Mouse (Mus musculus) mature B cell (primary cell): ENCODE data around the gene Lrrc49.

Experiments
- in situ Hi-C: fragments of 300-500 bp; cut with MboI; formaldehyde crosslinking; loops from 2 replicates; pipeline ENCODE4 v1.14.3; 2019

The Lrrc49 gene

DNA sequence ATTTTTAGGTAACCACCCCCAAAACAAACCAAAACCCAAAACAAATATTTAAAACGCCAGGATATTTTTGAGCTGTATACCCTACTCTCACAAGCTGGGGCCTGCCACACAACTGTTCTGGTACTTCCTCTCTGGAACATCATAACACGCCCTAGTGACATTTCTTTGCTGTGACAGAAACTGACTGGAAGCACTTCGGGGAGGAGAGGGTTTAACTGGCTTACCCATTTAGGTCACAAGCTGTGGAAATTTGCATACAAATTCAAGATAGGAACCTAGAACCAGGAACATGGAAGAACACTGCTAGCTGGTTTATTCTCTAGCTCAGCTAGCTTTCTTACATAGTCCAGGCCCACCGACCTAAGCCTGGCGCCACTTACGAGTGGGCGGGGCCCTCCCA lies 92.6 kb downstream of the Lrrc49 start:
- in situ Hi-C loops: no loop called here

DNA sequence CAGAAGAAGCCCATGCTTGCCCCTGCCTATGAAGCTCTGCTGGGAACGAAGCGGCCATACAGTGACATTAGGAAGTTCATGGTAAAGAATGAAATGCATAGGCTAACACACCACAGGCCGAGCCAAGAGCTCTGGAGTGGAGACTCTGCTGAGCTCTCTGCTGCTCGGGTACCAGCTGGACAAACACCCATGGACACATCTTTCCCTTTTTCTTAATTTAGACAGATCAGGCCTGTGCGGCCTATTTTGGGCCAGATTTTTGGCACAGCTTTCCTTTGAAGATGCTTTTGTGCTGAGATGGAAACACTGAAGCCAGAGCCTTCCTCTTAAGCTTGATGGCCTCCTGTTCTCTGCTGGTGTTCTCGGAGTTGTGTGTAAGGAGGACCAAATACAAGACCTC lies 95.0 kb downstream of the Lrrc49 start:
- in situ Hi-C loops: no loop called here

DNA sequence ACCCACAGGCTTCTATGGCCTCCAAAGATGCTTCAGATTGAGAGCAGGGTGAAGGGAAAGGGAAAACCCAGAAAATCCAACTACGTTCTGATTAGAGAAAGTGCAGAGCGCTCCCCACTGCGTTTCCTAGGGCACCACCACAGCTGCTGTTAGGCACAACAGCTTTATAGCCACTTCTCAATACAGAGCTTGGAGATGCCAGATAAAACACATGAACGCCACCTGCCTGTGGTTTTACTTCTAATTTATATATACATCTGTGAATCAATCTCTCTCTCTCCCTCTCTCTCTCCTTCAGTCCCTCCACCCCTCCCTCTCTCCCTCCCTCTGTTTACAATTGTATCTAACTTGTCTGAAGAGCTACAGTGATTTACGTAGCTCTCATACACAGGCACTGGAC lies 95.6 kb downstream of the Lrrc49 start:
- in situ Hi-C loops: no loop called here

DNA sequence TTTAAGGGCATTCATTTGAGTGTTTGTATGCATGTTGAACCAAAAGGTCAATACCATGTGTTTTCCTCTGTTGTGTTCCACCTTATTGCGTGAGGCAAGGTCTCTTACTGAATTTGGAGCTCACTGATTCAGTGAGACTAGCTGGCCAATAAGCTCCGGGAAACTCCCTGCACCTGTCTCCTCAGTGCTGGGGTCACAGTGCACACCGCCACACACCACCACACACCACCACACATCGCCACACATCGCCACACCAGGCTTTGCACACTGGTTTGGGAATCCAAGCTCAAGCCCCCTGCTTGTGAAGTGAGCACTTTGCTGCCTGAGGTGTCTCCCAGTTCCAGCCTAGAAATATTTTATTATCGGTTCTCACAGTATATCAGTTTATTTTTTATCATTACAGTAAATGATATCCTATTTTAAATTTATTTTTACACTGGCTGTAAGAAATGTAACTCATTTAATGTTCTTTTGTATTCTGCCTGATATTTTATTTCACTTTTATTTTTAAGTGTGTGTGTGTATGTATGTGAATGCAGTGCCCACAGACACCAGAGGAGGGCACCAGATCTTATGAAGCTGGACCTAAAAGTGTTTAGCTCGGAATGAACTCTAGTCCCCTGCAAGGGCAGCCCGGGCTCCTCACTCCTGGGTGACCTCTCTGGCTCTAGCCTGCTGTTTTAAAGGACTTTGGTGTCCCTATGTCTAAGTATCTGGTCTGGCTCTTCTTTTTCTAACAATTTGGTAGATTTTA lies 96.9 kb downstream of the Lrrc49 start:
- in situ Hi-C loops: no loop called here

DNA sequence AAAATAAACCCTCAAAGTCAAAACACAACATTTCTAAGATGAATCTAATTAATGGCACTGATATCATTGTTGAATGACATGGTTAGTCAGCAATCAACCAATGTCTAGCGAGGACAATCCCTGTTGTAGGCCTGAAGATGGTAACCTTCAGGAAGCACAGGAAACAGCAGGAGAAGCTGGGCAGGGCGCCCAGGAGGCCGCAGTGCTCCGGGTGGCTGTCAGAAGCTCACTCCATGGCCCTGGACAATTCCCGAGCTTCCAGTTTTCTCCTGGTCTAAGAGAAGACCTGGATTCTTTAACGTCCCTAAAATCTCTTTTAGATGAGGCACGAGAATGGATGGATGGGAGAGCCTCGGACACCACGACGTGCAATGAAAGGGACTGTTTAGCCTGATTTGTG lies 99.0 kb downstream of the Lrrc49 start:
- in situ Hi-C loops: no loop called here

DNA sequence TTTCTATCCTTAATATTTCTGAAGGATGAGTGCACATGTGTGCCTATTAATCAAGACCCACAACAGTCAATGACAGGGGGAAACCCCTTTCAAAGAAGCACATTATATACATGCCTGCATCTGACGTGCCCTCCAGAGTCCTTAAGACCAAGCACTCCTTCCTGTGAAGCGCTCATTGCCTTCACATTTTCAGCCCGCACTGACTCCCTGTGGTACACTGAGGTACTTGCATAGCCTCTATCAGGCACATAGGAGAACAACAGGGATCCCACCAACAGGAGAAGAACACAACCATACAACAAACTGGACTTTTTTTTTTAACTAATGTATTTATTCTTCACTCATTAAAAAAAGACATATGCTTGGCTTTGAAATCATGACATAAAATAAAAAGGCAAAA lies 101.0 kb downstream of the Lrrc49 start:
- in situ Hi-C loops: no loop called here

DNA sequence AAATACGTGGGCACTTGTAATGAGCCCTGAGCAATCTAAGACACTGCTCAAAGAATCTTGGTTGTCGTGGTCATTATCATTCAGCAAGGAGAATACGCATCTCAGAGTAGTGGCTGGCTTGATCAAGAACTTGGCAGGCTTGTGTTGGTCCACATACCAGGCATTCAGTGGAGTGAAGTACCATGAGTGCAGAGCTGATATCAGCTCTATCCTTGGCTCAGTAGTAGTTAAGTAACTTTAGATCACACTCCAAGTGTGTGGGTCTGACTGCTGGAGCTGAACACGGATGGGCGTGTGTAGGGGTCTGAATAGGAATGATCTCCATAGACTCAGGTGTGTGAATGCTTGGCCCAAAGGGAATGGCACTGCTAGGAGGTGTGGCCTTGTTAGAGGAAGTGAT lies 102.8 kb downstream of the Lrrc49 start:
- in situ Hi-C loops: no loop called here

DNA sequence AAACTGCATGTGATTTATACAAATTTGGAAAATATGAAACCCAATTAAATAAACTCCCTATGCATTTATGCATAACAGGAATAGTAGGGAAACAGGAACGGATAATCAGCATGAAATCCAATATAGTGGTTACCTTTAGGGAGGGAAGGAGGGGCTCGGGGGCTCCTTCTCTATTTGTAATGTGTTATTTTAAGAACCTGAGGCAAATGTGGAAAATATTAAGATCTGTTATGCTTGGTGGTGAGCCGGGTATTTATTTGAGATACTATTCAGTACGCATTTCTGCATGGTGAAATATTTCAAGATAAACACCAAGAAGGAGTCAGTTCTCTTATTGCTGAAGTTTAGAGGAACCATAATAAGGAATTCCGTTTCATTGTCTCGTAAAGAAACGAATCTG lies 105.4 kb downstream of the Lrrc49 start:
- in situ Hi-C loops: no loop called here

DNA sequence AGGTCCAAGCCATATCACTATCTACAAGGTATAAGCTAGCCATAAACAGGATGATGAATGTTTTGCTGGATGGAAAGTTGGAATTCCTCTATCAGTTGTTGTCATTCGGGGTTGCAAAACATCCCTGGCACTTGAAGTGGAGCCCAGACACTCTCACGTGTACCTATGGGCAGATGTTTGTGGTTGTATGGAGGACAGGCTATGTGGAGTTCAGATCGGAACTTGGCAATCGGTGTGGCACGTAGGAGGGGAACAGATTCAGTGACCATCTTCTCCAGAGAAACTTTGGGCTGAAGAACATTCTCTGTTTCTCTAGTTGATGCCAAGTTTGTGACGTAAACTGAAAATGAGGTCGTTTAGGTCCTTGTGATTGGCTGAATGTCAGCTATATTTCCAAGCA lies 114.9 kb downstream of the Lrrc49 start:
- in situ Hi-C loops: no loop called here

DNA sequence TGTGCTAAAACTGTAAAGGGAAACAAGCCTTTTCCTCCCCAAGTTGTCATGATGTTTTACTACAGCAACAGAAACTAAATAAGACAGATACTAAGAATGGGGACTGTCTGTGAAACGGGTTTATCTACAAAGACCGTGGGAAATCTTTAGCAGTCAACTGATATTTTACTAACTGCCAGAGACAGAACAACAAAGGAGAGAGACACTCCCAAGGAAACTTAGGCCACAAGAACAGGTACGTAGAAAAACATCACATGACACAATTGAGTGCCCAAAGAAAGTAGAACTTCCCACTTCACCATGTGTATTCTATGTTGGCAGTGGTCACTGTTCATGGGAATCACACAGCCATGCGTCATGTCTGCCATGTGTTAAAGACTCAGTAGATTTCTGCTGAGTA lies 116.2 kb downstream of the Lrrc49 start:
- in situ Hi-C loops: no loop called here

DNA sequence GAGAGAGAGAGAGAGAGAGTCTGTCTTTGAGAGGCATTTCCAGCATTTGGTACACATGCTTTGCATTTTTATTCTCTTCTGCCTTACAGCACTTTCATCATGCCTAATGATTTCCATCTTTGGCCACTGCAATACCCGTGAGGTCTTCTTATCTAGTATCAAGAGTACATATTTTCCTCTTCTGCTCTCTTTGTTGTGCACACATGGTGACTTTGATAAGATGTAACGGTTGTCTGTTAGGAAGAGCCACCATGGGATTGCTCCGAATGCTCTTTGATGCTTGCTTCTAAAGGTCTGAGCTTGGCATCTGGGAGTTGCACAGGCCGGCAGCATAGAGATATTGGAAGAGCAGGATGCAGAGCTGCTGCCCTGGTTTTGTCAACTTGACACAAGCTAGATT lies 116.9 kb downstream of the Lrrc49 start:
- in situ Hi-C loops: no loop called here

DNA sequence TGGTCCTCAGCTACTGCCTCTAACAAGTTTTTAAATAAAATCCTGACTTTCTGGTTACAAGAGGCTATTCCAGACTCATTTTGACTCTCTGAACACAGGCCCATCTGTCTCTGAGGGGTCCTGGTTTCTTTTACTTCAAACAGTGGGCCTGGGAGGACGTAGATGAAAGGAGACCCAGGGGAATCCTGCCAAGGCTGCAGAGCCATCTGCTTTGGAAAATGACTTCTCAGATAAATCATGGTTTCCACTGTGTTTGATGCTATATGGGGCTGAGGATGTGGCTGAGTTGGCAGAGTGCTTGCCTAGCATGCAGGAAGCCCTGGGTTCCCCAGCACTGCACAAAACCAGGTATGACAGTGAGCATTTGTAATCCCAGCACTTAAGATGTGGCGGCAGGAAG lies 118.6 kb downstream of the Lrrc49 start:
- in situ Hi-C loops: no loop called here

DNA sequence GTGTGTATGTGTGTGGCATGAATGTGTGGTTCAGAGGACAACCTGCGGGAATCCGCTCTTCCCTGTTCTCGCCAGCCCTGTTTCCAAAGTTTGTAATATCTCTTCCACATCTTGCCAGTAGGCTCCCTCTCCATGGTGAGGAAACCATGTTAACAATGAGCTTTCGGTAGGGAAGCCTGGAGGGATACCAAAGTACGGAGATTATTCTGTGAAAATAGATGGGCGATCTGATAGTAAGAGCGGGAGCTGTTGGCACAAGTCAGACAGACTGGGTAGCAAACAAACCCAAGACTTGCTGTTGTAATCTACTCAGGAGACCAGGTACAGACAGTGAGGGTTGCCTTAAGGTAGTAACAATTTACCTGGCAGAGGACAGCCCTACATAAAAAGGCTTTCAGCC lies 124.1 kb downstream of the Lrrc49 start:
- in situ Hi-C loops: no loop called here

DNA sequence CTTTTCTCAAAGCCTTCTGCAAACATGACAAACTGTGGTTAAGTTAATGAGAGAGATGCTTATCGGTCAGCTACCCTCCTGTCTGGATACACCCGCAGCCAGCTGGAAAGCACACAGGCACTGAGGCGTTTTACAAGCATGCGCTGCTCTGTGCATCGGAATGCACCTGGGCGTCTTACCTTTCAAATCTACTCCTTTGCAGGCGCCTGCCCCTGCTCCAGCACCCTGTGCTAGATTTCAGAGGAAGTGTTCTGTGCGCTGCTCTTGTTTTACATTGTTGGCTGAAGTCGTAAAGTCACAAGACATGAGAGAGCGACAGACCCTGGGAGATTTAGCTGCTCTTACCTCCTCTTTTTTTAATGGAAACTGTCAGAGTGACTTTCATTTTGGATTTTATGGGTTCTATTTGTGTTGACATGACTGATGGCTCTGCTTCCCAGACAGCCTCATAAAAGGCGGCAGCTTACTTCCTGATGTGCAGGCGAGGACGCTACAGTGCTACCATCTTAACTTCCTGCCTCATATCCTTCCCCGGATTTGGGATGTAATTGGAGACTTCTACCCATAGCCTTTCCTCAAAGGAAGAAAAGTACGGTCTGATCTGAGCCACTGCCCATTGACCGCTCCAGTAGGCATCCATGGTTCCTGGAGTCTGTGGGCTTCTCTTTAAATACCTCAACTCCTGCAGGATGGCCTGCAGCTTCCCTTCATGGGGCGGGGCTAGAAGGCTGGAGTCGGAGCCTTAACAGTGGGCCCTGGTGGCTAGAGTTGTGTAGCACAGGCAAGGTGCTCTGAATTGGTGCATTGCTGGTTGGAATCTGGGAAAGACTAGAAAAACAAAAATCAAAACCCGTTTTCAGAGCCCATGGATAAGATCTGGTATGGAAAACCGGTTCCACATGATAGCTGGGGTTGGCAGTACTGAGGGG lies 125.3 kb downstream of the Lrrc49 start:
- in situ Hi-C loops: no loop called here

DNA sequence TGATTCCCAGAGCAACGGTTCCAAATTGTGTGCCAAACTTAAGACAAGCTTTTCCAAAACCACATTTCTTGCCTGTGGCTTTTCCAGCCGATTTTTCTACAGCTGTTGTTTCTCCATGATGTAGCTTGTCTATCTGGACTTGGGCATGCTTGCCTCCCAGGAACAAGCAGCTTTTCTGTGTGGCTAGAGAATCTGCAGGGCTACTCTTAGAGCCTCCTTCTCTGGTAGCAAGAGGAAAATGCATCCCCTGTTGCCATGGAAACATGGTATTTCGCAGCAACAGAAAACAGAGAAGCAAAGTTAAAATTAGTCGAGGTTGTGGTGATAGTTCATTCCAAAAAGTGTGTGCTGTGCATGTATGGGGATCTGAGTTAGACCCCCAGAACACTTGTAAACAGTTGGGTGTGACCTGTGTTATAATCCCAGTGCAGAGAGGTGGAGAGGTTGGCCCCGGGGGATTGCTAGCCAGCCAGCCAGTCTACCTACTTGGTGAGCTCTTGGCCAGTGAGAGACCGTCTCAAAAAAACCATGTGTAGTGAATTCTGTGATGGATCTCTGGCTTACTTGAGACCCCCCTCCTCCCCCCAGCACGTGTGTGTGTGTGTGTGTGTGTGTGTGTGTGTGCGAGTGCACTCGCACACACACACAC lies 126.2 kb downstream of the Lrrc49 start:
- in situ Hi-C loops: no loop called here

DNA sequence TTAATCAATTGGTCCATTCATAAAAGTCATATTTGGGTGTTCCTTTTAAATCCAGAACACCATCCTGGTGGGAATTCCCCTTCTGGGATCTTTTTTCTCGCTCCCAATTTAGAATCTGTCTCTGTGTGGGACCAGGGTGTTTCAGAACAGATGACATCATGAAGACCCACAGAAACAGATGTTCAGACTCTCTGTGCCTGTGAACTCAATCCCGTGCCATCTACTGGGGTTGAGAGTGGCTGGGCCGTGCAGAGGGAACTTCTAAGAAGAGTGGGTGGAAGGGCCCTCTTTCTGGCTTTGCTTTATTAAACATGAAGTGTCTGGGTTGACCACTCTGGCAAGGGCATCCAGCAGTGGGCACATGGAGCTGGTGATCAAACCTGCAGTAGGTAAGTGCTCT lies 129.5 kb downstream of the Lrrc49 start:
- in situ Hi-C loops: no loop called here

DNA sequence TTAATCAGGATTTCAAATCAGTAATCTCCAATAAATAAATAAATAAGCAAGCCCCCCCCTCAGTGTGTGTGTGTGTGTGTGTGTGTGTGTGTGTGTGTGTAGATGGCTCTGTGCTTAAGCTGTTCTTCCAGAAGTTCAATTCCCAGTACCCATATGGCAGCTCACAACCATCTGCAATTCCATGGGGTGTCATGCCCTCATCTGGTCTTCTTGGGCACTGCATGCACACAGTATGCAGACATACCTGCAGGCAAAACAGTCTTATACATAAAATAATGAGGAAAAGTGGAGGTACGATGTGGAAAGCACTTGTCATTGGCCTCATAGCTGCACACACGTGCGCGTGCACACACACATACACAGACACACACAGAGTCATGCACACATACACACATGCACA lies 136.7 kb downstream of the Lrrc49 start:
- in situ Hi-C loops: no loop called here

DNA sequence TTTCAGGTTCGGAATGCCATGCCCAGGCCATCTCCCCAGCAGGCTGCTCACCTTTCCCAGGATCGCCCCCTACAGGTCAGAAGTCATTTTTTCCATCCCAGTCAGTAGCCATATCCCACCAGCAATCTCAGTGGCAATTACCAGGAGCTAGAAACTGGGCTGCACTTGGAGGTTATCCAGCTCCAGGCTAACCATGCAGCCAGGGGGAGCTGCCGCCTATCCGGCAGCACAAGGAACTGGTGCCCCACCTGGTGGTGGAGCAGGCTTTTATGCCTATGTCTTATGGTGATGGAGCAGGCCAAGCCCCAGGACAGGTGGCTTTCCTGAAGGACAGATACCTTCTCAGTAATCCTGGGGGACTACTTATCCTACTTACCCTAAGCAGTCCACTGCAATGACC lies 139.8 kb downstream of the Lrrc49 start:
- in situ Hi-C loops: no loop called here

DNA sequence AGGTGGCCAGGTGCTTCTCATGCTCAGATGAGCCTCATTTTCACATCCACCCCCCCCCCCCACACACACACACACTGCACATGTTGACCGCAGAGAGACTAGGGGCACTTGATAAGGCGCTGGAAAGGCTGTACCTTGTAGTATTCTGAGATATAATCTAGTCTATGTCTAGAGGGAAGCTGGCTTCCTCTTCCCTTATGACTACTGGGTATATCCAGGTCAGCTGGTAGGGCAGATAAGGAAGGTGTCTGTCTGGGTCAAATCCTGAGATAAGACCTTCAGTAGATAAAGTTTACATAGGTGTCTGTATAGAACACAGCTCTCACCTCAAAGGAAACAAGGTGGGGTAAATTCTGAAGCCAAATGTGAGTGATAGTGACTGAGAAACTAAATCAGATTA lies 141.8 kb downstream of the Lrrc49 start:
- in situ Hi-C loops: no loop called here

DNA sequence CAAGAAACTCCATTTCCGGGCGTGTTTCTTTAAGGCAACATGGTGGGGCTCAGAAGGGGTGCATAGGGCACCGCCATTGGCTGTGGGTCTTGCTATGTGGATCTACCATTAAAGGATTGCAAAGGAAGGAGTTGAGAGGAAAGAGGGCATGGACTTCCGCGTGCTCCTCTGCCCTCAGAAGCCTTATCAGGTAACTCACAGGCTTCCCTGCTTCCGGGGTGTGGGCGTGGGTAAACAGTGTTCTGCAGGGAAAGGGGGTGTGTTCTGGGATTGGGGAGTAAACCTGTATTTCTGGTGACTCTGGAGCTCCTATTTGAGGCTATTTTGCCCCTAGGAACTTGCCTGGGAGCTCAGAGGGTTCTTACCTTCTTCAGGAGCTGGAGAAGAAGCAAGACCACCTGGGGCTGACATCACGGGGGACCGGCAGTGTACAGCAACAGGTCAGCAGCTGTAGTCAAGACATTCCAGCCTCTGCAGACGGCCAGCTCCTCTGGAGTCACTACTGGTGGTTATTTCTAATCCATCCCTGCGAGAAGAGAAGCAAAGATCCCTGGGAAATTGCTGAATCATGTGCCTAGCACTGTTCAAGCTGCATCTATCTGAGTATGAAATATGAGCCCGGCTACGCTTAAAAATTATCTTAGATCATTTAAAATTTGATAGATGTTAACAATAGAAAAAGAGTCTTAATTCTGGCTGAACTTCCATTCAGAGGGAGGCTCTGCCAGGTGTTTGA lies 142.4 kb downstream of the Lrrc49 start:
- in situ Hi-C loops: no loop called here

DNA sequence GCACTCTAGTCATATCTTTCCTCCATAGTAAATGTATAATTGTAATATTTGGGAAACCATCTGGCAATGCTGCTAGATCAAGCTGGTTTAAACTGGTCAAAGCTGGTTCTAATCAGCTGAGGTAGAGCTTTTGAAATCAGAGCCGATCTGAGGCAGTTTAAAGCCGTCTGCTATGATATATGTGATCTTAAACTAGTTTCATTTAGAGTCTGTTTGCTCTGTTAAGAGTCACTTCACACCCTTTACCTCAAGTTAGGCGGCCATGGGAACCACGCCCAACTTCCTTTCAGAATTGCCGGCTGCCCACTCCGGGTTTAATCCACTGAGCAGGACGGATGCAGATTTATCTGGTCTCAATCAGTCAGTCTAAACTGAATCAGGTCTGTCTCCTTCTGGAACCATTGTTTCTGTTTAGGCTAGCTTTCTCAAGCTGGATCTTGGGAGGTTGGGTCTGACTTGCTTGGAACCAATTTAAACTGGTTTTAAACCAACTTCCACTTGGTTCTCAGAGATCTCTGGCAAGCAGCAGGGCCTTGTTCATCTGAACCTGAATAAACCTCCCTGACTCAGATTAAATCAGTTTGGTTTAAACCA lies 144.4 kb downstream of the Lrrc49 start:
- in situ Hi-C loops: no loop called here

DNA sequence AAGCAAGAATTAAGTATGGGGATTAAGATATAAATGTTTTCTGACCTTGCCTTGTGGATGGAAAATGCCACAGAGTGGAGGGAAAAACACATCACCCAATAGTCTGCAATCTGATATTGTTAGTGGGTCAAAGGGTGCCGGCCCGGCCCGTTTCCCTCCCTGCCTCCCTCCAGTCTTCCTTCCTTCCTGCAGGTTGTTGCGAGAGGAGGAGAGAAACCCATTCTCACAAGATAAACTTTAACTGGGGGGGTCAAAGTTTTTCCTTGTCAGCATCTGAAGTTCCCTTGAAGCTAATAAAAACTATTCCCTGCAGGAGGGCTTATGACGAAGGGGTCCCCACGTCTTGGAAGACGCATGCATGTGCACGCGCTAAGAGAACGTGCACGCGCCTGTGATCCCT lies 157.6 kb downstream of the Lrrc49 start:
- in situ Hi-C loops: no loop called here
